Mouse (Mus musculus) lung, postnatal 0 days (tissue): ENCODE data around the gene Unc5a. TPM values are rescaled to one million over a fixed set of nuclear protein-coding genes. Genes with fewer than 3 reads are reported as not detected.

Experiments
- ATAC-seq: fragments of 200-750 bp; cut with Nextera tagmentation; 2 replicates; pipeline ENCODE4 v1.8.0; 2017; ENCODE audit warnings: moderate library complexity
- DNase-seq: peaks from one replicate; pipeline ENCODE4 v3.0.0-alpha.2; 2016; ENCODE audit warnings: low spot score
- H3K27ac ChIP-seq: fragments of 300-500 bp; sonication (generic); 2 replicates; pipeline ENCODE4 v1.5.1; 2014; ENCODE audit warnings: antibody characterized with exemption, mild to moderate bottlenecking, low read length, mixed read lengths
- H3K27me3 ChIP-seq: fragments of 300-500 bp; sonication (generic); replicated peaks from 2 replicates; pipeline ENCODE4 v1.6.1; 2014; ENCODE audit warnings: low read length, mixed read lengths; ENCODE audit not compliant: insufficient read depth
- H3K36me3 ChIP-seq: fragments of 300-500 bp; sonication (generic); 2 replicates; pipeline ENCODE4 v1.6.1; 2014; ENCODE audit warnings: low read length, mixed read lengths; ENCODE audit not compliant: insufficient read depth
- H3K4me1 ChIP-seq: fragments of 300-500 bp; sonication (generic); 2 replicates; pipeline ENCODE4 v1.6.1; 2014; ENCODE audit warnings: antibody characterized with exemption, low read depth, low read length, mixed read lengths; ENCODE audit not compliant: insufficient read depth
- H3K4me2 ChIP-seq: fragments of 300-500 bp; sonication (generic); replicated peaks from 2 replicates; pipeline ENCODE4 v1.6.1; 2014; ENCODE audit warnings: low read depth, mild to moderate bottlenecking, low read length, moderate library complexity, mixed read lengths
- H3K4me3 ChIP-seq: fragments of 300-500 bp; sonication (generic); 2 replicates; pipeline ENCODE4 v1.5.1; 2014; ENCODE audit warnings: low read depth, low read length
- H3K9ac ChIP-seq: fragments of 300-500 bp; sonication (generic); replicated peaks from 2 replicates; pipeline ENCODE4 v1.6.1; 2014; ENCODE audit warnings: low read depth, mild to moderate bottlenecking
- H3K9me3 ChIP-seq: fragments of 300-500 bp; sonication (generic); 2 replicates; pipeline ENCODE4 v1.6.1; 2016; ENCODE audit warnings: low read length, mixed read lengths
- CTCF ChIP-seq: IDR thresholded peaks from 2 replicates; pipeline ENCODE4 v1.5.1; 2016; ENCODE audit warnings: antibody characterized with exemption, mild to moderate bottlenecking
- EP300 ChIP-seq: IDR thresholded peaks from 2 replicates; pipeline ENCODE4 v1.6.1; 2016; ENCODE audit warnings: antibody characterized with exemption, mild to moderate bottlenecking, control low read depth
- WGBS: fragments of 180-500 bp; shearing (Covaris S2); extraction: QIAGEN DNeasy Blood & Tissue Kit; methylation state at CpG from one replicate; pipeline ENCODE4 v1.1.7; 2014; 5-methylcytosine and 5-hydroxymethylcytosine counted together
- polyA plus RNA-seq: library from polyadenylated mRNA; unstranded; fragments of >200 nt; fragmentation: Nextera tagmentation; extraction: Ambion mirVana; gene quantifications from 2 replicates; pipeline ENCODE4 v1.2.1, GENCODE M21; 2015

The Unc5a gene
- polyA plus RNA-seq, 1 experiment from 2014 or later, result 1.4 TPM

- H3K4me2 ChIP-seq, result no peak overlapping the region
- H3K4me1 ChIP-seq, result no peaks in the 10 kb centered on the region
- H3K9ac ChIP-seq, result no peak overlapping the region
- H3K36me3 ChIP-seq, result no peaks in the 10 kb centered on the region
- no peak for DNase-seq
- no peaks in the 10 kb centered on the region for H3K27me3 ChIP-seq
- no peaks in the 10 kb centered on the region for H3K9me3 ChIP-seq
- WGBS, result 73% methylated on average over 9 of the region's 9 CpGs
- H3K4me3 ChIP-seq, result no peak overlapping the region
- ATAC-seq, result no peak
- TF ChIP-seq EP300 (no peak), CTCF (no peak)
- no peak overlapping the region for H3K27ac ChIP-seq
Observed at GRCm38 (mm10) chr13:54921700-54922099, 27.5 kb upstream of the Unc5a start.

GRCm38 (mm10) chr13:54923705-54924104 lies 25.5 kb upstream of the Unc5a start:
- H3K36me3 ChIP-seq, result no peaks in the 10 kb centered on the region
- no peak overlapping the region for H3K4me2 ChIP-seq
- no peak for TF ChIP-seq EP300
- H3K4me1 ChIP-seq, result no peaks in the 10 kb centered on the region
- WGBS, result 75% methylated on average over 2 of the region's 2 CpGs
- H3K4me3 ChIP-seq, result no peak overlapping the region
- no peak overlapping the region for H3K27ac ChIP-seq
- no peak overlapping the region for H3K9ac ChIP-seq
- H3K9me3 ChIP-seq, result no peaks in the 10 kb centered on the region
- H3K27me3 ChIP-seq, result no peaks in the 10 kb centered on the region
- ATAC-seq, result no peak
- no peak for DNase-seq

- no peak overlapping the region for H3K4me2 ChIP-seq
- TF ChIP-seq CTCF, result no peak
- no peak for TF ChIP-seq EP300
- no peak for DNase-seq
- no peaks in the 10 kb centered on the region for H3K36me3 ChIP-seq
- 20% methylated on average over 8 of the region's 8 CpGs for WGBS
- no peak for ATAC-seq
- H3K9me3 ChIP-seq, result no peaks in the 10 kb centered on the region
- no peak overlapping the region for H3K4me3 ChIP-seq
- no peaks in the 10 kb centered on the region for H3K4me1 ChIP-seq
- no peak overlapping the region for H3K9ac ChIP-seq
- no peaks in the 10 kb centered on the region for H3K27me3 ChIP-seq
- no peak overlapping the region for H3K27ac ChIP-seq
Observed at GRCm38 (mm10) chr13:54925466-54925865, 23.7 kb upstream of the Unc5a start.

GRCm38 (mm10) chr13:54926654-54927053 lies 22.6 kb upstream of the Unc5a start:
- peak; percentile 37 for DNase-seq
- TF ChIP-seq CTCF (peak; percentile 11), EP300 (no peak)
- no peak for ATAC-seq
- Histone ChIP-seq H3K36me3 (no peaks in the 10 kb centered on the region), H3K4me2 (no peak overlapping the region), H3K27ac (no peak overlapping the region), H3K9me3 (no peaks in the 10 kb centered on the region), H3K27me3 (no peaks in the 10 kb centered on the region), H3K4me3 (no peak overlapping the region), H3K9ac (no peak overlapping the region), H3K4me1 (no peaks in the 10 kb centered on the region)
- WGBS, result 38% methylated on average over 4 of the region's 4 CpGs

- no peak for DNase-seq
- H3K27me3 ChIP-seq, result no peaks in the 10 kb centered on the region
- no peak overlapping the region for H3K4me2 ChIP-seq
- H3K4me1 ChIP-seq, result no peaks in the 10 kb centered on the region
- H3K4me3 ChIP-seq, result no peak overlapping the region
- no peak for TF ChIP-seq CTCF
- no peak for TF ChIP-seq EP300
- 35% methylated on average over 4 of the region's 4 CpGs for WGBS
- no peaks in the 10 kb centered on the region for H3K36me3 ChIP-seq
- H3K9me3 ChIP-seq, result no peaks in the 10 kb centered on the region
- H3K27ac ChIP-seq, result no peak overlapping the region
- ATAC-seq, result no peak
- no peak overlapping the region for H3K9ac ChIP-seq
Observed at GRCm38 (mm10) chr13:54930123-54930522, 19.1 kb upstream of the Unc5a start.

- Histone ChIP-seq H3K27me3 (no peaks in the 10 kb centered on the region), H3K4me1 (no peaks in the 10 kb centered on the region), H3K4me3 (no peak overlapping the region), H3K9me3 (no peaks in the 10 kb centered on the region), H3K27ac (no peak overlapping the region), H3K4me2 (no peak overlapping the region), H3K9ac (no peak overlapping the region), H3K36me3 (no peaks in the 10 kb centered on the region)
- DNase-seq (no peak), ATAC-seq (no peak)
- WGBS, result 56% methylated on average over 8 of the region's 8 CpGs
- no peak for TF ChIP-seq CTCF
- no peak for TF ChIP-seq EP300
Observed at GRCm38 (mm10) chr13:54934873-54935272, 14.3 kb upstream of the Unc5a start.

- no peaks in the 10 kb centered on the region for H3K9me3 ChIP-seq
- no peak for DNase-seq
- H3K27me3 ChIP-seq, result no peaks in the 10 kb centered on the region
Observed at GRCm38 (mm10) chr13:54936173-54936572, 13.0 kb upstream of the Unc5a start.

More at GRCm38 (mm10) chr13:54936173-54936572, 13.0 kb upstream of the Unc5a start:
- no peaks in the 10 kb centered on the region for H3K36me3 ChIP-seq
- no peak overlapping the region for H3K27ac ChIP-seq
- 57% methylated on average over 6 of the region's 6 CpGs for WGBS
- no peaks in the 10 kb centered on the region for H3K4me1 ChIP-seq
- H3K4me3 ChIP-seq, result no peak overlapping the region
- no peak for TF ChIP-seq EP300
- TF ChIP-seq CTCF, result no peak
- no peak overlapping the region for H3K4me2 ChIP-seq
- H3K9ac ChIP-seq, result no peak overlapping the region
- ATAC-seq, result no peak
